Mouse (Mus musculus) thymus, adult 18-20 months (tissue): Measurements from ENCODE around the gene Tut7.
"Not testable (repeated sequence)": the region's sequence is repeated elsewhere in the genome, so short reads cannot be mapped to it uniquely, and the experiment has no call there.

Experiments
- DNase-seq, 2 experiments: peaks; one replicate each; pipeline ENCODE4 v3.0.0; 2022; ENCODE audit warnings: mixed read lengths in 2 of 2

The Tut7 gene

GRCm38 (mm10) chr13:59822507-59823462, at the start of gene Tut7:
Gene Tut7 (minus strand): TSS chr13:59823147.
- DNase-seq: peak; percentile 87 to 91

- DNase-seq: no peak
Observed at GRCm38 (mm10) chr13:59872446-59872845, 49.5 kb upstream of the Tut7 start.

GRCm38 (mm10) chr13:59870004-59870403, 47.1 kb upstream of the Tut7 start:
- DNase-seq: no peak

- no peak for DNase-seq
Observed at GRCm38 (mm10) chr13:59868011-59868649, 45.2 kb upstream of the Tut7 start.

GRCm38 (mm10) chr13:59867103-59867502, 44.2 kb upstream of the Tut7 start:
- no peak for DNase-seq

- DNase-seq: no peak
Observed at GRCm38 (mm10) chr13:59859515-59859914, 36.6 kb upstream of the Tut7 start.

GRCm38 (mm10) chr13:59856286-59857070, 33.5 kb upstream of the Tut7 start:
- DNase-seq: no peak

- DNase-seq: no peak
Observed at GRCm38 (mm10) chr13:59853471-59853870, 30.5 kb upstream of the Tut7 start.

GRCm38 (mm10) chr13:59850373-59850772, 27.4 kb upstream of the Tut7 start:
- DNase-seq: no peak

GRCm38 (mm10) chr13:59844661-59845060, 21.7 kb upstream of the Tut7 start:
- no peak for DNase-seq

- no peak for DNase-seq
Observed at GRCm38 (mm10) chr13:59843976-59844375, 21.0 kb upstream of the Tut7 start.

GRCm38 (mm10) chr13:59842226-59843210, 19.6 kb upstream of the Tut7 start:
- DNase-seq: peak in 1 of 2 experiments; percentile 35

- not testable (repeated sequence) for DNase-seq
Observed at GRCm38 (mm10) chr13:59841761-59842160, 18.8 kb upstream of the Tut7 start.

- peak; percentile 68 to 80 for DNase-seq
Observed at GRCm38 (mm10) chr13:59840429-59841169, 17.7 kb upstream of the Tut7 start.

- no peak for DNase-seq
Observed at GRCm38 (mm10) chr13:59839356-59839755, 16.4 kb upstream of the Tut7 start.

- DNase-seq: no peak
Observed at GRCm38 (mm10) chr13:59838464-59838863, 15.5 kb upstream of the Tut7 start.

- no peak for DNase-seq
Observed at GRCm38 (mm10) chr13:59836811-59837210, 13.9 kb upstream of the Tut7 start.

- no peak for DNase-seq
Observed at GRCm38 (mm10) chr13:59836101-59836798, 13.3 kb upstream of the Tut7 start.

- DNase-seq: peak; percentile 29 to 31
Observed at GRCm38 (mm10) chr13:59834786-59835452, 12.0 kb upstream of the Tut7 start.

GRCm38 (mm10) chr13:59832871-59833270, 9.9 kb upstream of the Tut7 start:
- no peak for DNase-seq
